Mouse (Mus musculus): ENCODE measurements around the gene Smim8. TPM values are rescaled to one million over a fixed set of nuclear protein-coding genes. Genes with fewer than 3 reads are reported as not detected.
"Not testable (repeated sequence)": the region's sequence is repeated elsewhere in the genome, so short reads cannot be mapped to it uniquely, and the experiment has no call there.

Smim8 gene
- polyA plus RNA-seq, 1 experiment from 2014 or later, result 55.0 TPM

GRCm38 (mm10) chr4:34771652-34772371, 6.4 kb downstream of the Smim8 start:
- H3K9ac ChIP-seq, result no peak overlapping the region
- H3K4me1 ChIP-seq (replicated peaks), result peaks cover 10% of the 10 kb centered on the region
- peaks cover 27% of the 10 kb centered on the region for H3K36me3 ChIP-seq
- no peak for ATAC-seq (ENCODE audit: low FRiP score)
- H3K27me3 ChIP-seq, result no peaks in the 10 kb centered on the region
- H3K27ac ChIP-seq, result peak overlapping the region; percentile 31; the same call in 1 of the 2 replicates
- no peak overlapping the region for H3K4me2 ChIP-seq
- 19% methylated on average over 8 of the region's 8 CpGs for WGBS
- no peaks in the 10 kb centered on the region for H3K9me3 ChIP-seq
- no peak overlapping the region for H3K4me3 ChIP-seq

DNA sequence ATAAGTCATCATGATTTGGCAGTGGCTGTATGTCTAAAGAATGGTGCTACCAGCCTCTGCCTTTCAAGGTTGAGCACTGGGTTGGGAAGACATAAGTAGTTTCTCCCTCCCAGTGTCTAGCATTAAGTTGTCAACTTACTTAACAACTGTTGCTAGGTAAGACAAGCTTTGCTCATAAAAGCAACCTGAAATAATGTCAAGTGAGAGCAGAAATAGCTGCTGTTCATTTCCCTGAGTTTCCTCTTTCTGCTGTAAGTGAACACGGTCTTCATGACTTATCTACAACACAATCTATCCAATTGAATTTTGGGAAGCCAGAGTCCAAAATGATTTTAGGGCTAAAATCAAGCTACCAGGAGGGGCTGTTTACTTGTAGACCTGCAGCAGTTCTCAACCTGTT, 22.1 kb downstream of the Smim8 start, which contains the start of gene Gm136:
Gm136 (minus strand) TSS at position 101 of the 400 bp plus-strand sequence.
- ATAC-seq (ENCODE audit: low FRiP score), result no peak
- H3K9ac ChIP-seq, result no peak within 1 kb of the TSS
- H3K9me3 ChIP-seq, result no peaks in the 10 kb centered on the region
- H3K4me2 ChIP-seq, result no peak within 1 kb of the TSS
- no peaks in the 10 kb centered on the region for H3K27me3 ChIP-seq
- no peak within 1 kb of the TSS for H3K4me3 ChIP-seq
- WGBS, result 98% methylated on average over 1 of the region's 1 CpGs
- no peaks in the 10 kb centered on the region for H3K4me1 ChIP-seq (replicated peaks)
- no peaks in the 10 kb centered on the region for H3K36me3 ChIP-seq
- no peak within 1 kb of the TSS for H3K27ac ChIP-seq

GRCm38 (mm10) chr4:34749236-34749635, 29.0 kb downstream of the Smim8 start:
- ATAC-seq (ENCODE audit: low FRiP score), result no peak
- Histone ChIP-seq H3K27me3 (no peaks in the 10 kb centered on the region), H3K27ac (no peak overlapping the region), H3K9me3 (no peaks in the 10 kb centered on the region), H3K4me1 (replicated peaks) (no peaks in the 10 kb centered on the region), H3K36me3 (no peaks in the 10 kb centered on the region), H3K4me3 (no peak overlapping the region), H3K4me2 (no peak overlapping the region), H3K9ac (no peak overlapping the region)
- 70% methylated on average over 6 of the region's 6 CpGs for WGBS

DNA sequence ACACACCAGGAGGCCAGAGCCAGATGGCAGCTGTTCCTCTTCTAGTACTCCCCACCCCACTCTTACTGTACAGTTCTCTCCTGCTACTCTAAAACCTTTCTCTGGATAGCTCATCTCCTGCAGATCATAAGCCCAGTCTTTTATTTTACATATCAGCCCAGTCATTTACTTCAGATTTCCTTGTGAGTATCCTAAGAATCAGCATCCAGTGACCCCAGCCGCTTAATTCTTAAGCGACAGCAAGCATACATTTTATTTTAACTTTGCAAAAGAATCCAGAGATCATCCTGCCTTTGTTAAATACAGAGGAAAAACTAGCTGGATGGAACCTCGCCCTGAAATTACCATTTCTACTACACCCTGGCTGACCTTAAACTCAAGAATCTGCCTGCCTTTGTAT, 43.8 kb downstream of the Smim8 start:
- ATAC-seq (ENCODE audit: low FRiP score), result no peak
- Histone ChIP-seq H3K4me1 (replicated peaks) (peaks cover 8% of the 10 kb centered on the region), H3K36me3 (no peaks in the 10 kb centered on the region), H3K27me3 (no peaks in the 10 kb centered on the region), H3K9me3 (no peaks in the 10 kb centered on the region), H3K4me2 (no peak overlapping the region), H3K9ac (no peak overlapping the region), H3K4me3 (no peak overlapping the region), H3K27ac (no peak overlapping the region)
- WGBS, result 78% methylated on average over 3 of the region's 3 CpGs

GRCm38 (mm10) chr4:34733415-34733814, 44.8 kb downstream of the Smim8 start:
- H3K36me3 ChIP-seq; H3K4me3 ChIP-seq; H3K4me1 ChIP-seq (replicated peaks); ATAC-seq (ENCODE audit: low FRiP score); H3K9me3 ChIP-seq; H3K27me3 ChIP-seq; H3K9ac ChIP-seq; H3K4me2 ChIP-seq; H3K27ac ChIP-seq: not testable (repeated sequence)
- WGBS, result 37% methylated on average over 2 of the region's 2 CpGs

DNA sequence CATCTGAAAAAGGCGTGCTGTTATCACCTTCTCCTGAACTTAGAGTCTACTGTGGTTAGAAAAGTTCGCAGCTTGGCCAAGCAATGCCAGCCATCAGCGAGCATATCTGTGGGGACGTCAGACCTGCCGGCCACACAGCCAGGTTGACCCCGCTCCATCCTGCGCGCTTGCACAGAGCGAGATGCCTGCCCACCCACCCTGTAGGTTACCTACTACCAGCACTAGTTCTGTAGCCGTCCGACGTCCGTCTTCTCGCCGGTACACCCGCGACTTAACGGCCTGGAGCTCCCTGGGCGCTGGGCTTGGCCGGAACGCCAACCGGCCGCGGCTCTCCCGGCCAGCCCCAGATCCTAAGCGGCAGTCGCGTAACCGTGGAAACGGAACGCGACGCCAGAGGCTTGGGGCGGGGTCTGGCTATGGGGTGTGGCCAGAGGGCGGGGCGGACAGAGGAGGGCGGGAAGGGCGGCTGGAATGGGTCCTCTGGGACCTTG, 48.3 kb downstream of the Smim8 start, which contains the start of gene Cfap206:
Cfap206 (minus strand) TSS at position 356 of the 491 bp plus-strand sequence.
- no peaks in the 10 kb centered on the region for H3K9me3 ChIP-seq
- peak within 1 kb of the TSS; percentile 83 for H3K4me2 ChIP-seq
- H3K4me1 ChIP-seq (replicated peaks), result peaks cover 8% of the 10 kb centered on the region
- peaks cover 3% of the 10 kb centered on the region; the same call in 1 of the 2 replicates for H3K27me3 ChIP-seq
- H3K36me3 ChIP-seq, result no peaks in the 10 kb centered on the region
- H3K9ac ChIP-seq, result peak within 1 kb of the TSS; percentile 72
- ATAC-seq (ENCODE audit: low FRiP score), result peak; percentile 92
- H3K4me3 ChIP-seq, result peak within 1 kb of the TSS; percentile 52
- WGBS, result under 1% methylated on average over 38 of the region's 38 CpGs
- no peak within 1 kb of the TSS for H3K27ac ChIP-seq

- 90% methylated on average over 3 of the region's 3 CpGs for WGBS
- H3K4me2 ChIP-seq; H3K9me3 ChIP-seq; H3K9ac ChIP-seq; H3K36me3 ChIP-seq; ATAC-seq (ENCODE audit: low FRiP score); H3K27me3 ChIP-seq; H3K4me1 ChIP-seq (replicated peaks); H3K27ac ChIP-seq; H3K4me3 ChIP-seq: not testable (repeated sequence)
These were observed 52.5 kb downstream of the Smim8 start for GRCm38 (mm10) chr4:34725710-34726109.

- Histone ChIP-seq H3K9ac (no peak overlapping the region), H3K4me2 (no peak overlapping the region), H3K4me1 (replicated peaks) (no peaks in the 10 kb centered on the region), H3K27me3 (peaks cover 3% of the 10 kb centered on the region; the same call in 1 of the 2 replicates), H3K4me3 (no peak overlapping the region), H3K27ac (no peak overlapping the region), H3K9me3 (peaks cover 1% of the 10 kb centered on the region; the same call in 1 of the 2 replicates), H3K36me3 (no peaks in the 10 kb centered on the region)
- no peak for ATAC-seq (ENCODE audit: low FRiP score)
- WGBS, result 64% methylated on average over 4 of the region's 4 CpGs
These were observed 53.9 kb downstream of the Smim8 start for GRCm38 (mm10) chr4:34724306-34724705.

DNA sequence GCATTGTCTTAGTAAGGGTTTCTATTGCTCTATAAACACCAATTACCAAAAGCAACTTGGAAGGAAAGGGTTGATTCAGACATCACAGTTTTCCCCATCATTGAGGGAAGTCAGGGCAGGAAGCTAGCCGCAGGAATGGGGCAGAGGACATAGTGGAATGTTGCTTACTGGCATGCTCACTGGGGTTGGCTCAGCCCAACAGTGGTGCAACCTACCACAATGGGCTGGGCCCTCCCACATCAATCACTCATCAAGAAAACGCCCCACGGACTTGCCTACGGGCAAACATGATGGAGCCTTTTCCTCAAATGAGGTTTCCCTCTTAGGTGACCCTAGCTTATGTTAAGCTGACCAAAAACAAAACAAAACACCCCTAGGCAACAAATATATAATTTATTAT, 55.0 kb downstream of the Smim8 start:
- no peaks in the 10 kb centered on the region for H3K36me3 ChIP-seq
- no peak overlapping the region for H3K9ac ChIP-seq
- no peak overlapping the region for H3K4me3 ChIP-seq
- no peaks in the 10 kb centered on the region for H3K4me1 ChIP-seq (replicated peaks)
- peaks cover 3% of the 10 kb centered on the region; the same call in 1 of the 2 replicates for H3K27me3 ChIP-seq
- H3K27ac ChIP-seq, result no peak overlapping the region
- H3K9me3 ChIP-seq, result peaks cover 3% of the 10 kb centered on the region; the same call in 1 of the 2 replicates
- ATAC-seq (ENCODE audit: low FRiP score), result no peak
- WGBS, result 63% methylated on average over 4 of the region's 4 CpGs
- no peak overlapping the region for H3K4me2 ChIP-seq

- Histone ChIP-seq H3K9ac (no peak overlapping the region), H3K27me3 (no peaks in the 10 kb centered on the region), H3K36me3 (no peaks in the 10 kb centered on the region), H3K4me1 (replicated peaks) (no peaks in the 10 kb centered on the region), H3K4me3 (no peak overlapping the region), H3K27ac (no peak overlapping the region), H3K9me3 (peaks cover 3% of the 10 kb centered on the region; the same call in 1 of the 2 replicates), H3K4me2 (no peak overlapping the region)
- 91% methylated on average over 7 of the region's 7 CpGs for WGBS
- no peak for ATAC-seq (ENCODE audit: low FRiP score)
These were observed 57.9 kb downstream of the Smim8 start for GRCm38 (mm10) chr4:34720127-34720895.

DNA sequence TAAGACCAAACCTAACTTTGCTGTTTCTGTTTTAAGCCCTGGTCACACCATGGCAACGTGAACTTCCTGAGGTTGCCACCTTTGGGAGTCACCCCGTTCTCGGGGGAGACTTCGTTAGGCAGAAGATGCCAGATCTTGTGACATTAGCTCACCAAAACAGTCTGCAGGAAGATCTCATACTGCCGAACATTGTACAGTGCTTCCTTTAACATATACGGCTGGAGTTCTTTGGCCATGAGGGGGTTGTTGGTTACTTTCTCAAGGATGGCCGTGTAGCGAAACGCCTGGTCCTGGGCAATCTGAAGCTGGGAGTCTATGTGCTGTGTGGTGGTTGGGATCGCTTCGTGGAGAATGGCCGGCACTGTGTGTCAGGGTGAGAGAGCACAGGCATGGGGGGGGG, 58.8 kb downstream of the Smim8 start:
- no peak for ATAC-seq (ENCODE audit: low FRiP score)
- Histone ChIP-seq H3K36me3 (no peaks in the 10 kb centered on the region), H3K4me3 (no peak overlapping the region), H3K9ac (no peak overlapping the region), H3K27ac (no peak overlapping the region), H3K27me3 (no peaks in the 10 kb centered on the region), H3K4me2 (no peak overlapping the region), H3K9me3 (peaks cover 3% of the 10 kb centered on the region; the same call in 1 of the 2 replicates), H3K4me1 (replicated peaks) (no peaks in the 10 kb centered on the region)
- 97% methylated on average over 12 of the region's 12 CpGs for WGBS

All from hindbrain, embryonic 13.5 days (tissue).